Mouse (Mus musculus) thymus, adult 2 months (tissue): ENCODE results near the gene Plxna4.

ENCODE experiments used
- CTCF ChIP-seq: fragments of 200-500 bp; IDR thresholded peaks from 2 replicates; pipeline ENCODE4 v1.5.1; 2012; ENCODE audit warnings: mild to moderate bottlenecking, control low read depth, low read length, moderate library complexity, borderline replicate concordance; ENCODE audit not compliant: control insufficient read depth, poor library complexity, insufficient read depth; ENCODE audit errors: extremely low read depth
- POLR2A ChIP-seq: fragments of 200-500 bp; IDR thresholded peaks from 2 replicates; pipeline ENCODE4 v1.6.1; 2012; ENCODE audit warnings: mild to moderate bottlenecking, low read length, control low read depth, moderate library complexity; ENCODE audit not compliant: control insufficient read depth, poor library complexity, insufficient read depth; ENCODE audit errors: extremely low read depth

DNA sequence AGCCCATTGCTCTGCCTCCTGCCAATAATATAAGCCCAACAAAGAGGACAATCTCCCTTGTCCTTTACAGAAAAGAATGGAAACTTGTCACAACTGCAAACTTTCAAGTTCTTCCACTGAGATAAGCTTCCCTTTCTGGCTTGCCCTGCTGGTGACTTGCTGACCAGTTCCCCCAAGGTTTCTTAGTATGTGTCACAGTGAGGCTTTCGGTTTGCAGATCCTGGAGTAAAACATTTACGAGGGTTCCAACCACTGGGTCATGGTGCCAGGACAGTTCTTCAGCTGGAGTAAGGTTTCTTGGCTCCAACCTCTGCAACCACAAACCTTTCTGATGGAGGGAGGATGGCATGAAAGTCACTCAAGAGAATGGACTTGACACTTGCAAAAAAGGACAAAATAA is 108.2 kb downstream of the Plxna4 start:
- TF ChIP-seq CTCF (no peak), POLR2A (no peak)
